Mouse (Mus musculus): ENCODE measurements around the gene Ctsw.

The Ctsw gene

GRCm38 (mm10) chr19:5488878-5489571, 20.7 kb upstream of the Ctsw start:
- DNase-seq (ENCODE audit: low spot score in 2 of 2): peak; percentile 97 to 98

DNA sequence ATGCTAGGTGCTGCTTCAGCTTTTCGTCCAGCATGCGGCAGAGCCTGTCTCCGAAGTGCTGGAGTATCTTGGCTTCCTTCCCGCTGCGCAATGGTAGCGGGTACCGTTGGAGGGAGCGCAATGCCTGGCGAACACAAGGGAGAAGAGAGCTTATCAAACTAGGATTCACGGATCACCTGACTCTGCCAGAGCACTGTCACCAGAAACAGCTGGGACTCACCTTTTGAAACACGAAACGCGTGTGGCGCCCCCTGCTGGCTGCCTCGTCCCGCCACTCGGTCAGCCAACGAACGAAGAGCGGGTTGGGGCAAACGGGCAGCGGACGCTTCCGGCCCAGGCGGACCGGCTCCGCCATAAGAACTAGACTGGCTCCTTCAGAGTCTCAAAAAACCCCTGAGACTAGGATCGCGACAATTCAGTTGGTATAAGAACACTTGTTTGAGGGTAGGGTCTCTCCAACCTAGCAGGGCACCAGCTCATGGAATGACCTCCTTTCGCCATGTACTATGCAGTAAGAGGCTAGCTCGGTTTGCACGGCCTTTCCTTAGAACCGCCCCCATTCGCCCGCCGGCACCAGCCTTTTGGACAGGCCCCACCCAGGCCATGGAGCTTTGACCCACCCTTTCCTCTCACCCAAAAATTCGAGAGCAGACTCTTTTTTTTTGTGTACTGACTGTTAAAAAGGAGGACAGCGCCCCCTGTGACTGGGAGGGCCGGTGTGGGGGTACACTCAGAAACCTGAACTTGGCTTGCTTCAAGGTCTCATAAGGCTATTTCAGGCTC, 19.7 kb upstream of the Ctsw start, which contains the start of gene Mus81:
Gene Mus81, minus strand, starts transcription at position 635 of the 783 bp plus-strand sequence.
- DNase-seq (ENCODE audit: low spot score in 2 of 2): peak; percentile 90 to 93

GRCm38 (mm10) chr19:5486771-5487170, 18.5 kb upstream of the Ctsw start:
- no peak for DNase-seq (ENCODE audit: low spot score in 2 of 2)

GRCm38 (mm10) chr19:5486286-5486685, 18.0 kb upstream of the Ctsw start:
- DNase-seq (ENCODE audit: low spot score in 2 of 2): no peak

GRCm38 (mm10) chr19:5485821-5486220, 17.5 kb upstream of the Ctsw start:
- DNase-seq (ENCODE audit: low spot score in 2 of 2): no peak

DNA sequence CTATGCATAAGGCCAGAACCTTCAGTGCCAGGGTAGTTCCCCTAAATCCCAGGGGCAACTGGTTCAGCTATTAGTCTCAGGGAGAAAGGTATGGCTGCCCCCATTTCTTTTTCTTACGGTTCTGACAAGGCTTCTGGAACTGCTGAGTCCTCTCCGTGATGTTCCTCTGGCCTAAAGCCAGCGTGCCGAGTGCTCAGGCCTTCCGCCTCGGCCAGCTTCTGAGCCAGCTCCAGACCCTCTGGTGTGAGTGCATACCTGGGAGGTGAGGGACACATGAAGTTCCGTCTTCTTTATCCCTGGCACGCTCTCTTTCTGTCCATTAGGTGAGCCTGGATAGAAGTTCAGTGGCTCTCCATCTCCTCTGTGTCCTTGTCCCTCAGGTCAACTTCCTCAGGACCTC, 17.1 kb upstream of the Ctsw start:
- no peak for DNase-seq (ENCODE audit: low spot score in 2 of 2)

DNA sequence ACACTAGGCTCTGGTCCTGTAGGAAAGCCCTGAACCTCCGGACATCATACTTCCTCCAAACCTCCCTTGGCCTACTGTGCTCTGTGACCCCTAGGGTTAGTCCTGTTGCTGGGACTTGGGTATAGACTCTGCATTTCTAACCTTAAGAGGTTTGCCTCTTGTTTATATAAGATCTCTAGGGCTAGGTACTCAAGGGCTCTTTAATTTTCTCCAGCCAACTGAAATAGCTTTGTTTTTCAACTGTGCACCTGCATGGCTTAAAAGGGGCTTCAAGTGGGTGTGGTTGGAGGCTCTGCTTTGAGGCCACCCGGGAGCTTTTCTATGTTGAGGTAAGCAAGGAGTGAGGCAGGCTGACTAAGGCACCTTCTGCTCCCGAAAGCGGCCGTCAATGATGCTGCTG, 16.2 kb upstream of the Ctsw start:
- DNase-seq (ENCODE audit: low spot score in 2 of 2): no peak

GRCm38 (mm10) chr19:5483386-5484359, 15.4 kb upstream of the Ctsw start:
- DNase-seq (ENCODE audit: low spot score in 2 of 2): no peak

- DNase-seq (ENCODE audit: low spot score in 2 of 2): no peak
These were observed 13.1 kb upstream of the Ctsw start for GRCm38 (mm10) chr19:5481398-5481797.

- DNase-seq (ENCODE audit: low spot score in 2 of 2): no peak
These were observed 11.7 kb upstream of the Ctsw start for GRCm38 (mm10) chr19:5480016-5480415.

DNA sequence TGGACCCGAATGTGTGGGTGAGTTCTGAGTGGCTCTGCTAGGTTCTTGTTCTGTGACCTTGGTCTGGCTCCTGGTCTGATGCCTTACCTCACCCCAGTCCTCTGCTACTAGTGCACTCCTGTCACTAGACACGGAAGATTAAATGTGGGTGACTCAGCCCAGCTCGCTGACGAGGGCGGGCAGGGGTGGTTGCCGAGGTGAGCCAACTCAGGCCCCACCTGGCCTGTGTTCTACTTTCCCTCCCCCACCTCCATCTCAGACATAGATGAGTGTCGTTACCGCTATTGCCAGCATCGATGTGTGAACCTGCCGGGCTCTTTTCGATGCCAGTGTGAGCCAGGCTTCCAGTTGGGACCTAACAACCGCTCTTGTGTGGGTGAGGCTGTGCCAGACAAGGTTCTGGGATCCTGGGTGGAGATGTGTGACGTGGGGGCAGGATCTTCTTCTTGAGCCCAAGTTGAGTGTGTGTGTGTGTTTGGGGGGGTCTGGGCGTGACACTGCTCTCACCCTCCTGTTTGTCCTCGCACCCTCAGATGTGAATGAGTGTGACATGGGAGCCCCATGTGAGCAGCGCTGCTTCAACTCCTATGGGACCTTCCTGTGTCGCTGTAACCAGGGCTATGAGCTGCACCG, 9.5 kb upstream of the Ctsw start:
- no peak for DNase-seq (ENCODE audit: low spot score in 2 of 2)

DNA sequence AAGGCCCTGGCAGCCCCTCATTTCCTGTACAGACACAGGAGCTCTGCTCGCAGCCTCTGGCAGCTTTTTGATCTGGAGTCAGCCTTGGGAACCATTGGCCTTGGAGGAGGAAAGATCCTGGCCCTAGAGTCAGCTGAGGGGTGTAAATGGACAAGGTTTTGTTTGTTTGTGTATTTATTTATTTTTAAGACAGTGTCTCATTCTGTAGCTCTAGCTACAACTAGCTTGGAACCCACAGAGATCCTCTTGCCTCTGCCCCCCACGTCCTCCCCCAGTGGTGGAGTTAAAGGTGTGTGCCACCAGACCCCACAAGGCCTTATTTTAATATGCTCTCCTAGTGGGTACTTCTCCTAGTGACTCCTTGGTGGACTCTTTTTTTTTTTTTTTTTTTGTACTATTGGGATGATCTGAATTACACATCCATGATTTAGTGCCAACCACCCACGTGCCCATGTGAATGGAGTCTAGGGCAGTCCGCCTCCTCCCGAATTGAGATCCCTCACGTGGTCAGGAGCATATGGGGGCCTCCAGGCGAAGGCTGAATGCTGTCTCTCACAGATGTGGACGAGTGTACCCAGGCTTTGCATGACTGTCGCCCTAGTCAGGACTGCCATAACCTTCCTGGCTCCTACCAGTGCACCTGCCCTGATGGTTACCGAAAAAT, 8.8 kb upstream of the Ctsw start:
- no peak for DNase-seq (ENCODE audit: low spot score in 2 of 2)

GRCm38 (mm10) chr19:5475069-5475714, 6.9 kb upstream of the Ctsw start:
- DNase-seq (ENCODE audit: low spot score in 2 of 2): no peak

DNA sequence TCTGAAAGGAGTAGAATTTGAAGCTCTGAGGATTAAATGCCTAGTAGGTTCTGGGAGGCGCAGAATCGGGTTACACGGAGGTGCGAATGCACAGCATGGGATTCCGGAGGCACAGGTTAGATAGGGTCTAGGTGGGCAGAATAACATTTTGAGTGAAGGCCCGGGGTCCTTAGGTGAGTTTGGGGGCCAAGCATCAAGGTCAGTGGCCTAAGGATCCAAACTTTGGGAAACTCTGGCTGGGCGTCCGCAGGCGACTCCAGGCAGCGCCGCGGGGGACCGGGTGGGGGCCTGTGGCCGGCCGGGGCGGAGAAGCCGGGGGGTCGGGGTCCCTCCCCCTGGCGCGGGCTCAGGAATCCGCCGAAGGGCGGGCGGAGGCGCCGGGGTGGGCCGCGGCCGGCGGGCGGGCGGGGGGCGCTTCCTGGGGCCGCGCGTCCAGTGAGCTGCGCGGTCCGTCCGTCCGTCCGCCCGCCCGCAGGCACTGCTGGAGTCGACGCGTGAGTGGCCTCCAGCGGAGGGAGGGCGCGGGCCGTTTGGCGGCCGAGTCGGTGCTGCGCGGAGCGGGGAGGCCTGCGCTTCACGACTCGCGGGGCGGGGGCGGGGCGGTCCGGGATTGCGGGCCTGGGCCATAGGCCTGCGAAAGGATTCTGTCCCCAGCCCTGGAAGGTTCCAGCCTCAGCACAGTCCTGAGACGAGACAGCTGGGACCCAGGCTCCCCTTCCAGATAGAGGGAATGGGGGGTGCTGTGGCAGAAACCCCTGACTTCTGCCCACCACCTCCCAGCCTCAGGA, 6.2 kb upstream of the Ctsw start:
- DNase-seq (ENCODE audit: low spot score in 2 of 2): no peak

DNA sequence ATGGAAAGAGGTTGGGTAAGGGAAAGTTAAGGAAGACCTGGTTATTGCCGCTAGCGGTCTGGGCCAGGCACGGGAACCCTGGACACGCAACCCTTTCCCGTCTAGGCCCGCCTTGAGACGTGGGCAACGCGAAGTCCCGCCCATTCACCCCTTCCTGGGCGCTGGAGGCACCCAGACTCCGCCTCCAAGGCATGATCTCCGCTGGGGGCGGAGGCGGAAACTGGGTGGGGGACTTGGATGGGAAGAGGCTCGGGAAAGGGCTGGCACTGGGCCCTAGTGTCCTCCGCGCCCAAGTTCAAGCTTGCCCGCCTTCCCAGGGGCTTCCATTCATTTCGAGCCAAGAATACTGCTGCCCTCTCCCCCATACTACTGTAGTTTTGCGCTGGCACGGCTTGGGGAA, 5.4 kb upstream of the Ctsw start, which contains the start of gene Efemp2:
Gene Efemp2, plus strand, starts transcription at position 235 of the 400 bp plus-strand sequence.
- DNase-seq (ENCODE audit: low spot score in 2 of 2): peak; percentile 65 to 75

DNA sequence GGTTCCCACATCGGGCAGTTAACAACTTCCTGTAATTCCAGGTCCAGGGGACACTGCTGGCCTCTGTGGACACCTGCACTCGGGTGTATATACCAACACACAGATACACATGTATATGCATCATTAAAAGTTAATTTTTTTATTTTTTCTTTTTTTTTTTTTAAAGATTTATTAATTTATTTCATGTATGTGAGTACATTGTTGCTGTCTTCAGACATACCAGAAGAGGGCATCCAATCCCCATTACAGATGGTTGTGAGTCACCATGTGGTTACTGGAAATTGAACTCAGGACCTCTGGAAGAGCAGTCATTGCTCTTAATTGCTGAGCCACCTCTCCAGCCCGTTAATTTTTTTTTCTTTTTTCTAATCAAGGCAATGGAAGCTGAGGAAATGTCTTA, 4.5 kb upstream of the Ctsw start:
- no peak for DNase-seq (ENCODE audit: low spot score in 2 of 2)

DNA sequence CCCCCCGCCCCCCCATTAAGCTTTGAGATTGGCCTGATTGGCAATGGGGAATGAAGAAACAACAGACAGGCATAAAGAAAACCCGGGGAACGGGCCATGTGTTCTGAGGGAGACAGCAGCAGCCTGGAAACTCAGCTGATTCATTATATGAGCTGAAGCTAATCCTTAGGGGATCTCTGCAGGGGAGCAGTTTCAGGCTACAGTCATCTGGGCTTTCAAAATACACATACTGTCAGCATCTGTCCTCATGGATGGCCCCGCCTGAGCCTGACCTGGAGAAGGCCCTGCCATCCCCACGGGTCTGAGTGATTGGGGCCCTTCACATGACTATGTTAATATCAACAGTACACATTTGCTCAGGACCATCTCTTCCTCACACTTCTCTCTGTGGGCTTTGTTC, 3.5 kb upstream of the Ctsw start:
- no peak for DNase-seq (ENCODE audit: low spot score in 2 of 2)

- no peak for DNase-seq (ENCODE audit: low spot score in 2 of 2)
These were observed 1.3 kb downstream of the Ctsw start for GRCm38 (mm10) chr19:5466916-5467500.

DNA sequence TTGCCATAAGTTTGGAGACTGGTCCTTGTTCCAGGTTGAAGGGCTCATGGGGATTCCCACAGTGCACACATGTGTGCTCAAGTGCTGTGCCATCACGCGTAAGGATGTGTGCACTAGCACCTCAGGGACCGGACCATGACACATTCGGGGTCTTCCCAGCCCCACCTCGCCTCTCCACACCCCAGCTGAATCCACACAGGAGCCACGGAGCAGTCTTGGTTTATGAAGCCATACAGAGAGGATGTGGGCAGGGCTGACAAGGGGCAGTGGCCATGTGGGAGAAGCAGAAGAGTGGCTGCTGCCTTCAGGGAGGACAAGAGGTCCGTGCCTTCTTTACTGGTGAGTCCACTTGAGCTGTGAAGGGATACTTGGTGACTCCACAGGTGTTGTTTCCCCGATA, 3.3 kb downstream of the Ctsw start:
- no peak for DNase-seq (ENCODE audit: low spot score in 2 of 2)

Measured in frontal cortex, postnatal 10 days (tissue).